Mouse (Mus musculus) neural tube, embryonic 15.5 days (tissue): ENCODE measurements around the gene Tspan3. TPM values are rescaled to one million over a fixed set of nuclear protein-coding genes. Genes with fewer than 3 reads are reported as not detected.

Experiments
- ATAC-seq: fragments of 200-750 bp; cut with Nextera tagmentation; 2 replicates; pipeline ENCODE4 v1.8.0; 2017; ENCODE audit warnings: mild to moderate bottlenecking, moderate TSS enrichment, moderate library complexity; ENCODE audit not compliant: low FRiP score
- H3K27ac ChIP-seq: fragments of 300-500 bp; sonication (generic); replicated peaks from 2 replicates; pipeline ENCODE4 v1.5.1; 2015; ENCODE audit warnings: mild to moderate bottlenecking, inconsistent platforms
- H3K27me3 ChIP-seq: fragments of 300-500 bp; sonication (generic); replicated peaks from 2 replicates; pipeline ENCODE4 v1.6.1; 2015; ENCODE audit warnings: inconsistent platforms
- H3K36me3 ChIP-seq: fragments of 300-500 bp; sonication (generic); 2 replicates; pipeline ENCODE4 v1.6.1; 2015; ENCODE audit warnings: inconsistent platforms
- H3K4me1 ChIP-seq: fragments of 300-500 bp; sonication (generic); 2 replicates; pipeline ENCODE4 v1.6.1; 2015; ENCODE audit warnings: inconsistent platforms
- H3K4me2 ChIP-seq: fragments of 300-500 bp; sonication (generic); 2 replicates; pipeline ENCODE4 v1.6.1; 2015; ENCODE audit warnings: inconsistent platforms, mild to moderate bottlenecking, moderate library complexity
- H3K4me3 ChIP-seq: fragments of 300-500 bp; sonication (generic); replicated peaks from 2 replicates; pipeline ENCODE4 v1.5.1; 2015; ENCODE audit warnings: mild to moderate bottlenecking, inconsistent platforms
- H3K9ac ChIP-seq: fragments of 300-500 bp; sonication (generic); replicated peaks from 2 replicates; pipeline ENCODE4 v1.6.1; 2015; ENCODE audit warnings: mild to moderate bottlenecking, inconsistent platforms
- H3K9me3 ChIP-seq: fragments of 300-500 bp; sonication (generic); replicated peaks from 2 replicates; pipeline ENCODE4 v1.6.1; 2016; ENCODE audit warnings: inconsistent platforms
- WGBS: fragments of 180-500 bp; shearing (Covaris S2); methylation state at CpG from one replicate; pipeline ENCODE4 v1.1.7; 2015; ENCODE audit warnings: mixed read lengths; 5-methylcytosine and 5-hydroxymethylcytosine counted together
- polyA plus RNA-seq: library from polyadenylated mRNA; unstranded; fragments of >200 nt; fragmentation: Nextera tagmentation; extraction: Ambion mirVana; gene quantifications from 2 replicates; pipeline ENCODE4 v1.2.1, GENCODE M21; 2015

Gene Tspan3
- polyA plus RNA-seq, 1 experiment from 2014 or later = 595 TPM

DNA sequence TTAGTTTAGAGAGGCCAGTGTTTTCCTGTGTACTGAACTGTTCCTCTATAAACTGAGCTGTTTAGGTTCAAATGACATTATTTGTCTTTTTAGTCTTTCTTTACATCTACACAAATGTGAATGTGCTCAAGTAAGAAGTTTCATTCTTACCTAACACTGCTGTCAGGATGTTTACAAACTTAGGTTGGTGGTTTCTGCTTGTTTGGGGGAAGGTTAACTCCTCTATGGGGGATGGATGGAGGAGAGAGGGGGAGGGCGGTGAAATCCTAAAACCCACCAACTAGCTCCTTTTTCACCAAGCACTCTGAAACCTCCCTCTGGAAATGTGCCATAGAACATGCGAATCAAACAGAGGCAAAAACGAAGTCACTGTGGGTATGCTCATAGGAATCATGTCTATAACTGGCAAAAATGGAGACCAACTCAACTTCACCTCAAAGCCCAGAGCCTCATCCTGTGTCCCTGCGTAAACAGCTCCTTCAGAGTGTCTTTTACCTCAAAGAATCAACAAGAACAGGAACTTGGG, 12.7 kb downstream of the Tspan3 start:
- Histone ChIP-seq H3K4me3 (no peak overlapping the region), H3K4me2 (no peak overlapping the region), H3K9ac (no peak overlapping the region), H3K27ac (no peak overlapping the region; the same call in 1 of the 2 replicates), H3K4me1 (peaks cover 26% of the 10 kb centered on the region), H3K36me3 (no peaks in the 10 kb centered on the region), H3K9me3 (no peaks in the 10 kb centered on the region), H3K27me3 (no peaks in the 10 kb centered on the region)
- ATAC-seq = no peak
- WGBS = 81% methylated on average over 4 of the region's 4 CpGs

DNA sequence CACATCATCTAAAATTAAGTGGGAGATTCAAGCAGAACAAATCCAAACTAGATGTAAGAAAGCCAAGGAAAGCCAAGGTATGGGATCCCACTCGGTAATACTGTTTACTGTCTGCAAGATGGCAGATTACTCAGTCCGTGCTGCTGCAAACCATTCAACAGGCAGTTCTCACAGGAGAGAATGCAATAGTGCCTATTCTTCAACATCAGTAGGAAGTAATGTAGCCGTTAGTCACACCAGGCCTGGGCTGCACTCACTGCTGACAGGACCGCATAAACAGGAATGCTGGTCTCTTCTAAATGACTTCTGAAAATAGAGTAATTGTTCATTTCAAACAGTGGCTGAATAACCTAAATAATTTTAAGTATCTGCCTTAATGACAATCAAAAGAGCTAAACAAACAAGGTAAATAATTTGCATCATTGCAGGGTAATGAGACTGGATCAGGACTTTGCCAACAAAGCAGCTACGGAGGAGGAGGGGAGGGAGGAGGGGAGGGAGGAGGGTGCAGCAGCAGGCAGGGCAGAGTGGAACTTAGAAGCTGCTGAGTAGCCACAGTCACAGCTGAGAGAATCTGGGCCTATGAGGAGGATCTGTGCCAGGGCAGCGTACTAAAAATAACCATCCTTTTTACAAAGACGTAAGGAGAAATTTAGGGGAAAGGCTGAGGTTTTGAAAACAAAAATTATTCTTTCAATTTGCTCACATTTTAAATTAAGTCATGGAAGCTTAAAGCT, 13.4 kb downstream of the Tspan3 start:
- 26% methylated on average over 7 of the region's 7 CpGs for WGBS
- peaks cover under 1% of the 10 kb centered on the region; the same call in 1 of the 2 replicates for H3K36me3 ChIP-seq
- no peak overlapping the region for H3K9ac ChIP-seq
- peaks cover 26% of the 10 kb centered on the region for H3K4me1 ChIP-seq
- H3K4me2 ChIP-seq = no peak overlapping the region
- H3K27me3 ChIP-seq = no peaks in the 10 kb centered on the region
- H3K9me3 ChIP-seq = no peaks in the 10 kb centered on the region
- peak; percentile 55; the same call in 1 of the 2 replicates for ATAC-seq
- H3K4me3 ChIP-seq = no peak overlapping the region
- peak overlapping the region; percentile 4; the same call in 1 of the 2 replicates for H3K27ac ChIP-seq

DNA sequence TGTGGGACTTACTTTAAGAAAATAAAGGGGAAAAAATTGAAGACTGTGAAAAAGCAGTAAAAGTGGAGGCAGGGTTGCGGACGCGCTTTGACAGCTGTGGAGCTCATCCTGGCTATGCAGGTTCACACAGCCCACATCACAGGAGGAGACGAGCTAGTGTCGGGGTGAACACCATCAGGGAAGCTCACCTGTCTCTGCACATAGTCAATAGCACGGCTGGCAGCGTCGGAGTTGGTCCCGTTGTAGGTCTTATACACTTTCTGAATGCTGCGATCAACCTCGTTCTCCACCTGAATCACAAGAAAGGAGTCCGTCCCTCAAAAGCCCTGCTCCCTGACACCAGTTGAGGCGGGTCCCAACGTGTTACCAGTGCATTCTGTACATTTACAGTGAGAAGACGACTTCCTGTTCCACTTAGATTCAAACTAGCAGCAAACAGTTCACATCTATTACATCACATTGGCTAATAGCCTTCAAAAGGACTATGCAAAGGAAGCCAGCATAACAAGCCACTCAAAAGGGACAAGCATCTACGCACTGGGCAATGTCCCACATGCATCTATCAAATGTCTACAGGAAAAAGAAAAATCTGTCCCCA, 18.9 kb downstream of the Tspan3 start:
- Histone ChIP-seq H3K4me1 (peaks cover 6% of the 10 kb centered on the region; the same call in 1 of the 2 replicates), H3K9ac (no peak overlapping the region), H3K36me3 (peaks cover 37% of the 10 kb centered on the region), H3K27ac (no peak overlapping the region), H3K27me3 (no peaks in the 10 kb centered on the region), H3K4me2 (no peak overlapping the region), H3K4me3 (no peak overlapping the region), H3K9me3 (no peaks in the 10 kb centered on the region)
- 94% methylated on average over 16 of the region's 16 CpGs for WGBS
- ATAC-seq = no peak

DNA sequence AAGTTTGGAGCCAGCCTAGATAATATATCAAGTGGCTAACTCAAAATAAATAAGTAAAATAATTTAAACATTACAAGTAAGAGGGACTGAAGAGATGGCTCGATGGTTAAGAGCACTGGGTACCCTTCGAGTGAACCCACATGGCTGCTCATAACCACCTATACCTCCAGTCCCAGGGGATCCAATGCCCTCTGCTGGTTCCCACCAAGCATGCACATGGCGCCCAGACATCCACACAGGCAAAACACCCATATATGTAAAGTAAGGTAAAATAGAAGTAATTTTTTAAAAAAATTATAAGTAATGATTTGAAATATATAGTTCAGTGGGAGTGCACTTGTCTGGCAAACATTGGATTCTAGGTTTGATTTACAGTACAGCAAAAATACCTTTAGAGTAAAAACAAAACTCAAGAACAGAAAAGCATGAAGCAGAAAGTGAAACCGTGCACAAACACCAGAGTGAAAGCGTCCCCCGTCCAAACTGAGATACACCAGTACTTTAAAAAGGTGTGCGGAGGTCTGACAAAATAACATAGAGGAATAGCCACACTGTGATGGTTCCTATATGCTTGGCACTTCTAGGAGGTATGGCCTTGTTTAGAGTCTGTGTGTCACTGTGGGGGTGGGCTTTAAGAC, 20.8 kb downstream of the Tspan3 start:
- Histone ChIP-seq H3K9ac (no peak overlapping the region), H3K27ac (no peak overlapping the region), H3K9me3 (no peaks in the 10 kb centered on the region), H3K27me3 (no peaks in the 10 kb centered on the region), H3K4me2 (no peak overlapping the region), H3K36me3 (peaks cover 47% of the 10 kb centered on the region), H3K4me1 (peaks cover 6% of the 10 kb centered on the region; the same call in 1 of the 2 replicates), H3K4me3 (no peak overlapping the region)
- WGBS = 97% methylated on average over 7 of the region's 7 CpGs
- no peak for ATAC-seq

DNA sequence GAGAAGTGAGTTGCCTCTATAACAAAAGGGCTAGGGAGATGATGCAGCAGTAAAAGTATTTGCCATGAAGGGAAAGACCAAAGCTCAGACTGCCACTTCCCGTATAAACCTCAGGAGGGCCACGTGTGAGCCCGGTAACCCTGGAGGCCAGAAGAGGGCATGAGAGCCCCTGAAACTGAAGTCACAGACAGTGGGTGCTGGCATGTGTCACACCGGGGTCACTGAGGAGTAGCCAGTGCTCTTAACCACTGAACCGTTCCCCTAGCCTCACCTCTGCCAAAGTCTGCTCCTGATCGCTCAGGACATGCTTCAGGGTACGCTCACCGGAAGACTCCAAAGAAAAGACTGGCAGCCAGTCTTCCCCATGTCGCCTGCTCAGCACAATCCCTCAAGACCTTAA, 23.5 kb downstream of the Tspan3 start:
- Histone ChIP-seq H3K27me3 (no peaks in the 10 kb centered on the region), H3K27ac (no peak overlapping the region), H3K4me3 (no peak overlapping the region), H3K9me3 (no peaks in the 10 kb centered on the region), H3K9ac (no peak overlapping the region), H3K4me2 (no peak overlapping the region), H3K36me3 (peaks cover 54% of the 10 kb centered on the region), H3K4me1 (no peaks in the 10 kb centered on the region)
- no peak for ATAC-seq
- 88% methylated on average over 9 of the region's 9 CpGs for WGBS

DNA sequence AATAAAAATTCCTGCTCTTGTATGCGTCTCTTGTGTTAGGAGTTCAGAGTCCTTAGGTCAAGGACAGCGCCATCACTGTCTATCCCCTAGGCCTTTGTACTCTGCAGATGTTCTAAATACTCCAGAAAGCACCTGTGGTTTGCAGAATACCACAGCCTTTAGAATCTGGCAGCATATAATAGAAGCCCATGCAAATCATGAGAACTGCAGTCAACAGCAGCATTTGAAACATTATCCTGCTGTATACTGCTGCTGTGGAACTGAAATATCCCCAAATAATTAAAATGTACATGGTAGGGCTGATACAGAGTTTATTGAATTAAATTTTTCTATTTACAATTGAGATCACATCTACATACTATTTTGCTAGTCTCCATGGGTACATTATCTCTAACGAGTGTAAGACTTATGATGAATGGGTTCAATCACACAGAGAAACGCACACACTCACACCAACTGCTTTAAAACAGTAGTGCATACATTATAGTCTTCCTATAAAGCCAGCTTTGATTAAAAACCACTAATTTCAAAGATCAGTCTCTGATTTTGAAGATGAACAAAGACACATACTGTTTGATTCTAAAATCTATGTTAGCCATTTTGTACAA, 29.6 kb downstream of the Tspan3 start:
- no peak overlapping the region for H3K9ac ChIP-seq

DNA sequence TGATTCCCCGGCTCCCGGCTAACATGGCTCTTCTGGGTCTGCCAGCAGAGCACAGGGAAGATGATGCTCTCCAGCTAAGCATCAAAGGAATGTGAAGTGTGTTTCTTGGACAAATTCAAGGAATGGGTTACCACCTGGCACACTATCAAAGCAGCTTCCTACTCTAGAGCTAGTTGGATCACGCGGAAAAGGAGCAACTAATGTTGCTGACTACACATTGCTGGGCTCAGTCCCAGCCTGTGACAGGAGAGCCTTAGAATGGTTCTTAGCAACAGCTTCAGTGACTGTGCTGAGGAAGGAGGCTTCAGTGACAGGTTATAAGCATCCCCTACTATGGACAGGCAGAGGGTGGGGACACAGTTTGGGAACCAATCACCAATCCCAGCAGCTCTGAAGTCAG, 30.7 kb downstream of the Tspan3 start:
- H3K9ac ChIP-seq = no peak overlapping the region
- no peaks in the 10 kb centered on the region for H3K27me3 ChIP-seq
- no peak overlapping the region for H3K4me3 ChIP-seq
- no peak for ATAC-seq
- H3K4me2 ChIP-seq = no peak overlapping the region
- peak overlapping the region; percentile 45 for H3K27ac ChIP-seq
- WGBS = 85% methylated on average over 4 of the region's 4 CpGs
- H3K36me3 ChIP-seq = peaks cover 67% of the 10 kb centered on the region
- no peaks in the 10 kb centered on the region for H3K9me3 ChIP-seq
- H3K4me1 ChIP-seq = peaks cover 17% of the 10 kb centered on the region

More for the DNA sequence above, 29.6 kb downstream of the Tspan3 start:
- Histone ChIP-seq H3K36me3 (peaks cover 65% of the 10 kb centered on the region), H3K27me3 (no peaks in the 10 kb centered on the region), H3K4me2 (no peak overlapping the region), H3K4me3 (no peak overlapping the region), H3K4me1 (peaks cover 17% of the 10 kb centered on the region), H3K9me3 (no peaks in the 10 kb centered on the region), H3K27ac (peak overlapping the region; percentile 51)
- 70% methylated on average over 4 of the region's 4 CpGs for WGBS
- ATAC-seq = peak; percentile 73

DNA sequence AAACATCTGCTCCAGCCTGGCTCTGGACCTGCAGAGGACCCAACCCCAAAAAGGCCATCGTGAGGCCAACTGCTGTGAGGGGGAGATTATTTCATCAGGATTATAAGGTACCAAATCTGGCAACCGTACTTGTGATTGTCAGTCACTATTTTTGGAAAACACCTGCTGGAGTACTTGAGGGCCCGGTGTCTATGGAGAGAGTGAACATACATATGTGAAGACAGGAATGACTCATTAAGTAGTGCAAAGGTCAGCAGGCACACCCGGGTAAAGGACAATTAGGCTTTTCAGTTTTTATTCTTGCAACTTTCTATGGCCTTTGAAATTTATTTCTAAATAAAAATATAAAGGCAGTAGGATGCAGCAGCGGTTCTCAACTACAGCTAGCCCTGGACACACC, 31.3 kb downstream of the Tspan3 start:
- Histone ChIP-seq H3K9ac (no peak overlapping the region), H3K4me1 (peaks cover 17% of the 10 kb centered on the region), H3K36me3 (peaks cover 71% of the 10 kb centered on the region), H3K27ac (no peak overlapping the region), H3K9me3 (no peaks in the 10 kb centered on the region), H3K4me3 (no peak overlapping the region), H3K27me3 (no peaks in the 10 kb centered on the region), H3K4me2 (no peak overlapping the region)
- ATAC-seq = no peak
- 89% methylated on average over 5 of the region's 5 CpGs for WGBS

DNA sequence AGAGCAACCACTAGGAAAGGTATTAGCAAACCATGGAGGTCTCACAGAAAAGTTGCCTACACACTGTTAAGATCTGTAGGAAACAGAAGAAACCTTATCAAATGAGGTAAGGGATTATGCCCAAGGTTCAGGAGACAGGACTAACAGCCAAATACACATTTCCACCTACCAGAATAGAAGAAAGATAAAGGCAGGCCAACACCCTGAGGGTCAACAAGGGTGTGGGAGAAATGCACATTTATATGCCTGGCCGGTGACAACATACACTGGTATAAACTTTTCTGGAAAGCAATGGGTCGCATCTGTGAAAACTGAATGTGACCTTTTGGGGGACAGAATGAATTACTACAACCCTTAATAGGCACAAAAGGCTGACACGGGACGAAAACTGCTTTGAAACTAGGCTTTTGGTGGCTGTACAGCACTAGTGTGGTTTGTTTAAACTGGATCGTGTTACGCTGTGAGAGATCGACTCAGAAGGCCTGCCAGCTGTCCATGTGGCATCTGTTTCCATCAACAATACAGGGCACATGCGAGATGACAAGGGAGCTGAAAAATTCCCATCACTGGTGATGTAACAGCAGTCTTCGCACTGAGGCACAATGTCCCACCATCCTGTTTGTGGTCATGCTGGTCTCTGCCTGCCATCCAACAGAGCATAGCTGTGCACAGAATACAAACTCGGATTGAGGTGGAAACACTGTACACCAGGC, 33.3 kb downstream of the Tspan3 start:
- ATAC-seq = no peak

DNA sequence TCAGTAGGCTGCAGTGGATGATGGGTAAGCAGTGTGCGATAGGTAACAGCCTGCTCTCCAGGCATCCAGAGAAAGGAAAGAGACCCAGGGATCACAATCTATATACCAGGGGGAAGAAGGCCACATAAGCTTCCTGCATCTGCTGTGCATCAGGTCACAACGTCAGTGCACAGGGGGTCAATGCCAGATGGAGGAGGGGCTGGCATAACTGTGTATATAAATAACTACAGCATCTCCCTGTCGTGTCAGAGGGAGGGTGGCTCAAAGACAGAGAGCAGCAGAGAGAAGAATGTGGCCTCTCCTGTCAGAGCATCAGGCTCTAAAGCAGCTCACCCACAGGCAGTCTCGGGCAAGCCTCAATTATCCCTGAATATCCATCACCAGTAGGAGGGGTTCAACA, 34.7 kb downstream of the Tspan3 start:
- Histone ChIP-seq H3K9me3 (no peaks in the 10 kb centered on the region), H3K27me3 (no peaks in the 10 kb centered on the region), H3K4me3 (no peak overlapping the region), H3K27ac (no peak overlapping the region), H3K4me1 (peaks cover 11% of the 10 kb centered on the region), H3K4me2 (no peak overlapping the region), H3K36me3 (peaks cover 64% of the 10 kb centered on the region), H3K9ac (no peak overlapping the region)
- ATAC-seq = no peak
- WGBS = 52% methylated on average over 4 of the region's 4 CpGs

More for the DNA sequence above, 33.3 kb downstream of the Tspan3 start:
- no peaks in the 10 kb centered on the region for H3K27me3 ChIP-seq
- H3K4me3 ChIP-seq = no peak overlapping the region
- 69% methylated on average over 10 of the region's 10 CpGs for WGBS
- peaks cover 17% of the 10 kb centered on the region for H3K4me1 ChIP-seq
- peaks cover 73% of the 10 kb centered on the region for H3K36me3 ChIP-seq
- no peak overlapping the region for H3K9ac ChIP-seq
- no peak overlapping the region for H3K4me2 ChIP-seq
- H3K27ac ChIP-seq = no peak overlapping the region
- H3K9me3 ChIP-seq = no peaks in the 10 kb centered on the region

DNA sequence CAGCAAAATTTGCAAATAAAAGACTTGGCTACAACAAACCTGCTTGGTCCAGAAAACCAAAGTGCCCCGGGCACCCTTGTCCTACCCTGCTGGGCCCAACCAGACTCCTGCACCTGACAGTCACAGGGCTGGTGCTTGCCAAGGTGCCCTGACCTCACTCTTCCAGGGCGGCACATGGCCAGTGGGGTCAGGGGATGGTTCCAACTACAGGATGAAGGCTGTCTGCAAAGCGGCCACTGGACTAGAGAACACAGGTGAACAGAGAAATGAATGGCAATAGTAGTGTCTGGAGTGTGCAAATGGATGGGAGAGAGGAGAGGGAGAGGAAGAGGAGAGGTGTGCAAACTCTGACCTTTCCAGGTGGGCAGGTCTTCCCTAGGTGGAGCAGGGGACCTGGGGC, 35.3 kb downstream of the Tspan3 start:
- Histone ChIP-seq H3K9ac (no peak overlapping the region), H3K4me2 (no peak overlapping the region), H3K36me3 (peaks cover 58% of the 10 kb centered on the region), H3K27ac (no peak overlapping the region), H3K27me3 (no peaks in the 10 kb centered on the region), H3K4me1 (peaks cover 6% of the 10 kb centered on the region), H3K4me3 (no peak overlapping the region), H3K9me3 (no peaks in the 10 kb centered on the region)
- no peak for ATAC-seq
- 90% methylated on average over 3 of the region's 3 CpGs for WGBS
